Mouse (Mus musculus): ENCODE data around the gene Vmn2r13. TPM values are rescaled to one million over a fixed set of nuclear protein-coding genes. Genes with fewer than 3 reads are reported as not detected.

Gene Vmn2r13
- total RNA-seq (2023), result not detected

GRCm38 (mm10) chr5:109192099-109192498, at the start of gene Vmn2r13:
Vmn2r13 (minus strand) TSS chr5:109192199.

GRCm38 (mm10) chr5:109224608-109225007, 32.6 kb upstream of the Vmn2r13 start, which contains the start of gene Vmn2r14:
Vmn2r14 (minus strand) TSS chr5:109224708.

Other genes with a start within 250 kb of the Vmn2r13 start
- gene Vmn2r10, start 185.7 kb downstream of the Vmn2r13 start, total RNA-seq (2023), result not detected
- gene Vmn2r11, start 132.6 kb downstream of the Vmn2r13 start, total RNA-seq (2023), result not detected
- not detected for gene Vmn2r12, start 94.2 kb downstream of the Vmn2r13 start, total RNA-seq (2023)
- not detected for gene Vmn2r14, start 32.5 kb upstream of the Vmn2r13 start, total RNA-seq (2023)
- gene Vmn2r15, start 105.4 kb upstream of the Vmn2r13 start, total RNA-seq (2023), result not detected
- not detected for gene Vmn2r16, start 138.0 kb upstream of the Vmn2r13 start, total RNA-seq (2023)
- gene Vmn2r17, start 227.5 kb upstream of the Vmn2r13 start, total RNA-seq (2023), result not detected